Mouse (Mus musculus) thymus, adult 2 months (tissue): ENCODE results near the gene Nsa2. TPM values are rescaled to one million over a fixed set of nuclear protein-coding genes. Genes with fewer than 3 reads are reported as not detected.

Experiments
- DNase-seq: peaks from one replicate; pipeline ENCODE4 v3.0.0; 2021
- H3K27ac ChIP-seq: fragments of 200-500 bp; 2 replicates; pipeline ENCODE4 v1.5.1; 2012; ENCODE audit warnings: low read length, control low read depth; ENCODE audit not compliant: control insufficient read depth, insufficient read depth
- H3K27me3 ChIP-seq: fragments of 200-500 bp; 2 replicates; pipeline ENCODE4 v1.6.1; 2012; ENCODE audit warnings: mild to moderate bottlenecking, low read length, moderate library complexity, mixed read lengths; ENCODE audit not compliant: control insufficient read depth, insufficient read depth
- H3K36me3 ChIP-seq: fragments of 200-500 bp; 2 replicates; pipeline ENCODE4 v1.6.1; 2012; ENCODE audit warnings: mild to moderate bottlenecking, low read length, moderate library complexity; ENCODE audit not compliant: control insufficient read depth, insufficient read depth
- H3K4me1 ChIP-seq: fragments of 200-500 bp; replicated peaks from 2 replicates; pipeline ENCODE4 v1.6.1; 2012; ENCODE audit warnings: low read length; ENCODE audit not compliant: control insufficient read depth, insufficient read depth
- H3K4me3 ChIP-seq: fragments of 200-500 bp; 2 replicates; pipeline ENCODE4 v1.5.1; 2012; ENCODE audit warnings: mild to moderate bottlenecking, low read length, control low read depth, moderate library complexity; ENCODE audit not compliant: control insufficient read depth, insufficient read depth
- CTCF ChIP-seq: fragments of 200-500 bp; IDR thresholded peaks from 2 replicates; pipeline ENCODE4 v1.5.1; 2012; ENCODE audit warnings: mild to moderate bottlenecking, control low read depth, low read length, moderate library complexity, borderline replicate concordance; ENCODE audit not compliant: control insufficient read depth, poor library complexity, insufficient read depth; ENCODE audit errors: extremely low read depth
- POLR2A ChIP-seq: fragments of 200-500 bp; IDR thresholded peaks from 2 replicates; pipeline ENCODE4 v1.6.1; 2012; ENCODE audit warnings: mild to moderate bottlenecking, low read length, control low read depth, moderate library complexity; ENCODE audit not compliant: control insufficient read depth, poor library complexity, insufficient read depth; ENCODE audit errors: extremely low read depth
- WGBS: fragments of 180-500 bp; shearing (Covaris S2); methylation state at CpG from one replicate; pipeline ENCODE4 v1.1.7; 2018; 5-methylcytosine and 5-hydroxymethylcytosine counted together
- polyA plus RNA-seq: library from polyadenylated mRNA; depleted of rRNA; stranded (reverse); fragments of >200 nt; gene quantifications from 2 replicates; pipeline ENCODE4 v1.2.3, GENCODE M21; 2012; rRNA removed

Nsa2 gene
- 28.3 and 37.3 TPM in 2 replicates for polyA plus RNA-seq

DNA sequence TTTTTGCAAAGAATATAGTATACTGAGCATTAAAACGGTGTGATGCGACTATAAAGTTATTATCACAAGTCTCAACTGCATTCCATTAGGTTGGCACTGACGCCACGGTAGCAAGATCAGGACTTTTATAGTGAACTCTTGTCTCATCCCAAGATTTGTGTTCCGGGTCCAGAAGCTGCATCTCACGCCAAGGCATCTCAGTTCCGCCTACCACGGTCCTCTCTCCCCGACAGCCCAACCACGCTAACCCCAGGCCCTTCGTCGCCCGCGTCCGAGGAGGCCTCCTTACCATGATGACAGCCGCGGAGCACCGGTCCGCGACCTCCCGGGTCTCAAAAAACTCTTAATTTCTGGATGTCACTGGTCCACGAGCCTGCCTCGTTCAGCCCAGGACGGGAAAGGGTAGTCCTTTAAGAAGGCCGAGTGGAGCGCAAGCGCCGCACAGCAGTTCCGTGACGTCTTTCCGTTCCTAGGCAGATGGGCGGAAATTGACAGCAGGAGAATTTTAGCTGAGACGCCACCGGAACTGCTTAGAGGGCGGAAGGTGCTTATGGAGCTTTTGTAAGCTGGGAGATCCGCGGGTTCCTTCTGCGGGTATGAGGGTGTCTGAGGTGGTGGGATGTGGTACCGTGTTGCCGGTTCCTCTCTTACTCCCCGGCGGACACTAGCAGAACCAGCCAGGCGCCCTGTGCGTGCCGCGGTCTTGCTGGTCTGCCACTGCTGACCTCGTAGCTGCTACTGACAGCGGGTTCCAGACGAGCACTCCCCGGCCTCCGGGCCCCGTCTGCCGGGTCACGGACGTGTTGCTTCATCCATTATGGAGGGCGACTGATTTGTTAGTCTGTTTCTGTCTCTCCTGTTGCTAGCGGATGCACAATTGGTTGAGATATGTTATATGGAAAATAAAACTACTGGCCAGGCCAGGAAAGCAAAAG is at the start of gene Nsa2, which contains the start of gene Gfm2:
Nsa2 (minus strand) TSS at position 472 of the 935 bp plus-strand sequence.
Gfm2 (plus strand) TSS at position 472 of the 935 bp plus-strand sequence.
- WGBS, result under 1% methylated on average over 57 of the region's 57 CpGs
- DNase-seq, result peak; percentile 89
- Histone ChIP-seq H3K36me3 (peaks cover 23% of the 10 kb centered on the region), H3K27ac (peak within 1 kb of the TSS; percentile 68), H3K4me3 (peak within 1 kb of the TSS; percentile 98), H3K27me3 (no peaks in the 10 kb centered on the region), H3K4me1 (peaks cover 3% of the 10 kb centered on the region; the same call in 1 of the 2 replicates)
- TF ChIP-seq CTCF (peak; percentile 55; the same call in 1 of the 2 replicates), POLR2A (peak; percentile 82)

DNA sequence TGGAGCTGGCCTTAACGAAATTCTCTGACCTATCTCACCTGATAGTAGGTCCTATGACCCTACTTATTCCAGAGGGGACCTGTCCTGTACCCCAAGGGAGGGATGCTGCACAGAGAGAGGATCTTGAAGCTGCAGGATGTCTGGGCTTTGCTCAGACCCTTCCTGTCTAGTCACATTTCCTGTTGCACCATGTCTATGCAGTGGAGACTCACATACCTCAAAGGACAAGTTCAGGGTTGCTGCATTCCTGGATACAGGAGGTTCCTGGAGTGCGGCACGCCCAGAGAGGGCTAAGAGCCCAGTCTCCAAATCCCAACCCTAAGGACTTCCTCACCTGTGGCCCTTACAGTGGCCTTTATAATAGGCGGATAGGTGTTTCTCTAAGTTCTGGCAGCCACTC is 48.6 kb upstream of the Nsa2 start:
- Histone ChIP-seq H3K27ac (no peak overlapping the region), H3K4me1 (no peaks in the 10 kb centered on the region), H3K36me3 (peaks cover 10% of the 10 kb centered on the region; the same call in 1 of the 2 replicates), H3K4me3 (no peak overlapping the region), H3K27me3 (no peaks in the 10 kb centered on the region)
- no peak for TF ChIP-seq POLR2A
- no peak for TF ChIP-seq CTCF
- no peak for DNase-seq
- WGBS, result 90% methylated on average over 4 of the region's 4 CpGs

DNA sequence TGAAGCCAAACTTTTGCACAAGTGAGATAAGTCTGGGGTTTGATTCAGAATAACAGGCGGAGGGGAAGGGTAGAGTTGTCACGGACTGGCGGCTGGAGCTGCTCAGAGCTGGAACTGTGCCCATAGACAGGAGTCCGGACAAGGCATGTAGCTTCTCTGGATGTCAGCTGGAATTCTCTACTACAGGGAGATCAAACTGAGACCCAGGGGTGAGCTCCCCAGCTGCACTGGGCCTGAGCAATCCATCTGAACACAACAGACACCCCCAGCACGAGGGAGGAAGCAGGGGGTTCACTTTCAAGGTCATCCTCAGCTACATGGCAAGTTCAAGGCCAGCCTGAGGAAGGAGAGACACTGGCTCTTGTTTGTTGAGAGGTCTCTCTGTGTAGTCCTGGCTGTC is 46.9 kb upstream of the Nsa2 start:
- Histone ChIP-seq H3K36me3 (peaks cover 12% of the 10 kb centered on the region), H3K4me3 (no peak overlapping the region)
- TF ChIP-seq POLR2A (no peak), CTCF (no peak)

DNA sequence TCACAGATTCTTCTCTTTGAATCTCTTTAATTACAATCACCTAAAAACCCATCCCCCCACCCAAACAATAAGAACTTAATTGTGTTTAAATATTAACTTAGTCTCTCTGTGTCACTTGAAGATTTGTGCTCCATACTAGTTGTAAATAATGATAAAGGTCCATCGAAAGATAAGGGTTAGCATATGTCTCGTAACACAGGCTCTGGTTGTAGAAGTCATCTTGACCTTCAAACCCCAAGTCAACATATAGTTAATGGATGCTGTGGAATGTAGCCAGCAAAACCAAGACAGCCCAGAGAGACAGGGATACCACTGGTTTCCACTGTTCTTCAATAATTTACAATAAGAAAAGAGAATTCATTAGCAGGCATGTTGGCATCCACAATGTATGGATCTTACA is 46.4 kb upstream of the Nsa2 start:
- 97% methylated on average over 2 of the region's 2 CpGs for WGBS
- Histone ChIP-seq H3K4me3 (no peak overlapping the region), H3K4me1 (no peaks in the 10 kb centered on the region), H3K27me3 (no peaks in the 10 kb centered on the region), H3K27ac (no peak overlapping the region), H3K36me3 (peaks cover 17% of the 10 kb centered on the region)
- TF ChIP-seq POLR2A, result no peak
- TF ChIP-seq CTCF, result no peak
- no peak for DNase-seq

More for the DNA sequence above, 46.9 kb upstream of the Nsa2 start:
- Histone ChIP-seq H3K27me3 (no peaks in the 10 kb centered on the region), H3K27ac (no peak overlapping the region), H3K4me1 (no peaks in the 10 kb centered on the region)
- 94% methylated on average over 5 of the region's 5 CpGs for WGBS
- no peak for DNase-seq

DNA sequence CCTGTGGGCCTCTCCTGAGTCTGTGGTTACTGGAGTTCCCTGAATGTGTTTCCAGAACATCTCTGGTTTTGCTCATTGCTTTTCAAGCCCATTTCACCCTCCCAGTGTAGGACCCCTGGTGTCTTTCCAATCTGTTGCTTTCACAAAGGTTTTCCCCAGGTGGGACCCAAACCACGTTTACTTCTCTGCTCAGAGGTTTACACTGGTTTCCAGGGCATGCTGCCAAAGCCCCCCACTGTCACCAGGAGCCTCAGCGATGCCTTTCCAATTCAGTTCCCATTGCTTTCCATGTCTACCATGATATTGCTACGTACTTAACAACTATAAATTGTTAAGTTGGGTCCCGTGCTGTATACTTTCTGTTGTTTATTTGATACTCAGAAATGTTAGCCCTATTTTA is 45.1 kb upstream of the Nsa2 start:
- Histone ChIP-seq H3K27ac (no peak overlapping the region), H3K4me3 (no peak overlapping the region), H3K27me3 (no peaks in the 10 kb centered on the region), H3K4me1 (no peaks in the 10 kb centered on the region), H3K36me3 (peaks cover 26% of the 10 kb centered on the region)
- no peak for DNase-seq
- 91% methylated on average over 4 of the region's 4 CpGs for WGBS
- TF ChIP-seq POLR2A (no peak), CTCF (no peak)

DNA sequence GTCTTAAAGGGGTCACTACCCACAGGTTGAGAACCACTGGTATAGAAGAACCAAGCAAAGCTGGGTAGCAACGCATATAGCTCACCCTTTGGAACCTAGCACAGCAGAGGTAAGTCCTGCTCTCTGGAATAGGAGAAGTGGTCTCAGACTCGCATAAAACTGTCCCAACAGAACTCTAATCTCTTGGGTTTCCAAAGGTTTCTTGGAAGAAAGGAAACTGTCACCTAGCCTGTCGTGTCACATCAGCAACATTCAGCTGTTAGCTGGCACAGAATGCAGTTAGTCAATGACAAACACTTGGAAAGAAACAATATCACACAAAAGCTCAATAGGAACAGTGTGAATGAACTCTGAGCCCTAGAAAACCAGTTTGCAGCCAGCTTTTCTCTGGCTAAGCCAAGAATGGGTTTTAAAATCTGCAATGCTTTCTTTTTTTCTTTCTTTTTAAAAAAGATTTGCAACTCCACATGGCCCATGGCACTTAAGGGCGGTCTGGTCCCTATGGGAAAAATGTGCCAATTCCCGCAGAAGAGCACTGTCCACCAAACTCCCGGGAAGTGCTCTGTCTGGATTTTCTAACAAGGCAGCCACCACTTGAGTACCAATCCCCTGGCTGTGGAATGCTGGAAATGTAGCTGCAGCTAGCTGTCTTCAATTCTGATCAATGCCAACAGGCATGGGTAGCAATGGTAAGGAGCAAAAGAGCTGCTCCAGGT is 42.5 kb upstream of the Nsa2 start:
- no peak for DNase-seq
- Histone ChIP-seq H3K4me1 (no peaks in the 10 kb centered on the region), H3K36me3 (peaks cover 47% of the 10 kb centered on the region), H3K4me3 (no peak overlapping the region), H3K27me3 (no peaks in the 10 kb centered on the region), H3K27ac (no peak overlapping the region)
- WGBS, result 97% methylated on average over 6 of the region's 6 CpGs
- no peak for TF ChIP-seq CTCF
- TF ChIP-seq POLR2A, result no peak
